Mouse (Mus musculus): ENCODE results near the gene Baiap2. TPM values are rescaled to one million over a fixed set of nuclear protein-coding genes. Genes with fewer than 3 reads are reported as not detected.

Baiap2 gene
- polyA plus RNA-seq, 1 experiment from 2014 or later: 17.5 TPM

- Histone ChIP-seq H3K27ac (no peak overlapping the region), H3K9ac (replicated peaks) (no peak overlapping the region), H3K36me3 (no peaks in the 10 kb centered on the region), H3K4me2 (no peak overlapping the region), H3K4me1 (replicated peaks) (peaks cover 29% of the 10 kb centered on the region), H3K9me3 (no peaks in the 10 kb centered on the region), H3K4me3 (replicated peaks) (no peak overlapping the region), H3K27me3 (no peaks in the 10 kb centered on the region)
- ATAC-seq (ENCODE audit: insufficient number of reproducible peaks, insufficient read depth, low FRiP score, low TSS enrichment, low read depth): no peak
- WGBS: 74% methylated on average over 3 of the region's 3 CpGs
Observed at GRCm38 (mm10) chr11:120026941-120027340, 84.4 kb downstream of the Baiap2 start.

GRCm38 (mm10) chr11:120028319-120029092 lies 85.9 kb downstream of the Baiap2 start:
- Histone ChIP-seq H3K4me2 (no peak overlapping the region), H3K9ac (replicated peaks) (no peak overlapping the region), H3K36me3 (no peaks in the 10 kb centered on the region), H3K27me3 (no peaks in the 10 kb centered on the region), H3K27ac (no peak overlapping the region), H3K9me3 (no peaks in the 10 kb centered on the region), H3K4me3 (replicated peaks) (no peak overlapping the region), H3K4me1 (replicated peaks) (peaks cover 14% of the 10 kb centered on the region)
- no peak for ATAC-seq (ENCODE audit: insufficient number of reproducible peaks, insufficient read depth, low FRiP score, low TSS enrichment, low read depth)
- WGBS: 77% methylated on average over 18 of the region's 18 CpGs

- H3K4me3 ChIP-seq (replicated peaks): no peak overlapping the region
- H3K4me1 ChIP-seq (replicated peaks): peaks cover 17% of the 10 kb centered on the region
- peak; percentile 44; the same call in 1 of the 2 replicates for ATAC-seq (ENCODE audit: insufficient number of reproducible peaks, insufficient read depth, low FRiP score, low TSS enrichment, low read depth)
- H3K27ac ChIP-seq: no peak overlapping the region
- no peak overlapping the region for H3K4me2 ChIP-seq
- H3K27me3 ChIP-seq: no peaks in the 10 kb centered on the region
- no peaks in the 10 kb centered on the region for H3K36me3 ChIP-seq
- no peaks in the 10 kb centered on the region for H3K9me3 ChIP-seq
- H3K9ac ChIP-seq (replicated peaks): no peak overlapping the region
- WGBS: 40% methylated on average over 9 of the region's 9 CpGs
Observed at GRCm38 (mm10) chr11:120029431-120030144, 87.0 kb downstream of the Baiap2 start.

- Histone ChIP-seq H3K36me3 (no peaks in the 10 kb centered on the region), H3K4me3 (replicated peaks) (no peak overlapping the region), H3K27ac (no peak overlapping the region), H3K4me2 (no peak overlapping the region), H3K4me1 (replicated peaks) (peaks cover 17% of the 10 kb centered on the region), H3K27me3 (no peaks in the 10 kb centered on the region), H3K9ac (replicated peaks) (no peak overlapping the region), H3K9me3 (no peaks in the 10 kb centered on the region)
- WGBS: 36% methylated on average over 10 of the region's 10 CpGs
- peak; percentile 23; the same call in 1 of the 2 replicates for ATAC-seq (ENCODE audit: insufficient number of reproducible peaks, insufficient read depth, low FRiP score, low TSS enrichment, low read depth)
Observed at GRCm38 (mm10) chr11:120030145-120030901, 87.8 kb downstream of the Baiap2 start.

GRCm38 (mm10) chr11:120032052-120032451 lies 89.5 kb downstream of the Baiap2 start:
- peaks cover 15% of the 10 kb centered on the region for H3K4me1 ChIP-seq (replicated peaks)
- no peak for ATAC-seq (ENCODE audit: insufficient number of reproducible peaks, insufficient read depth, low FRiP score, low TSS enrichment, low read depth)
- whole genome bisulfite sequencing: 52% methylated on average over 8 of the region's 8 CpGs

GRCm38 (mm10) chr11:120033473-120033872 lies 90.9 kb downstream of the Baiap2 start:
- WGBS: 66% methylated on average over 3 of the region's 3 CpGs
- Histone ChIP-seq H3K36me3 (no peaks in the 10 kb centered on the region), H3K27me3 (no peaks in the 10 kb centered on the region), H3K4me2 (no peak overlapping the region), H3K9me3 (no peaks in the 10 kb centered on the region), H3K4me3 (replicated peaks) (no peak overlapping the region), H3K4me1 (replicated peaks) (peaks cover 18% of the 10 kb centered on the region), H3K9ac (replicated peaks) (no peak overlapping the region), H3K27ac (no peak overlapping the region)
- ATAC-seq (ENCODE audit: insufficient number of reproducible peaks, insufficient read depth, low FRiP score, low TSS enrichment, low read depth): no peak

More at GRCm38 (mm10) chr11:120032052-120032451, 89.5 kb downstream of the Baiap2 start:
- Histone ChIP-seq H3K27me3 (no peaks in the 10 kb centered on the region), H3K27ac (no peak overlapping the region), H3K36me3 (no peaks in the 10 kb centered on the region), H3K4me2 (no peak overlapping the region), H3K4me3 (replicated peaks) (no peak overlapping the region), H3K9ac (replicated peaks) (no peak overlapping the region), H3K9me3 (no peaks in the 10 kb centered on the region)

GRCm38 (mm10) chr11:120034306-120034705 lies 91.7 kb downstream of the Baiap2 start:
- H3K4me3 ChIP-seq (replicated peaks): no peak overlapping the region
- H3K4me2 ChIP-seq: no peak overlapping the region
- WGBS: 33% methylated on average over 3 of the region's 3 CpGs
- H3K27ac ChIP-seq: 0 out of 2 replicates have a peak overlapping the region, but pooled peaks have one; percentile 41
- no peaks in the 10 kb centered on the region for H3K36me3 ChIP-seq
- peaks cover 18% of the 10 kb centered on the region for H3K4me1 ChIP-seq (replicated peaks)
- no peak overlapping the region for H3K9ac ChIP-seq (replicated peaks)
- H3K9me3 ChIP-seq: no peaks in the 10 kb centered on the region
- ATAC-seq (ENCODE audit: insufficient number of reproducible peaks, insufficient read depth, low FRiP score, low TSS enrichment, low read depth): no peak
- H3K27me3 ChIP-seq: no peaks in the 10 kb centered on the region

- Histone ChIP-seq H3K4me1 (replicated peaks) (peaks cover 15% of the 10 kb centered on the region), H3K9me3 (no peaks in the 10 kb centered on the region), H3K4me3 (replicated peaks) (no peak overlapping the region), H3K27ac (no peak overlapping the region), H3K27me3 (no peaks in the 10 kb centered on the region), H3K9ac (replicated peaks) (no peak overlapping the region), H3K4me2 (no peak overlapping the region), H3K36me3 (no peaks in the 10 kb centered on the region)
- 69% methylated on average over 5 of the region's 5 CpGs for WGBS
- ATAC-seq (ENCODE audit: insufficient number of reproducible peaks, insufficient read depth, low FRiP score, low TSS enrichment, low read depth): no peak
Observed at GRCm38 (mm10) chr11:120034762-120035161, 92.2 kb downstream of the Baiap2 start.

- Histone ChIP-seq H3K9ac (replicated peaks) (no peak overlapping the region), H3K36me3 (no peaks in the 10 kb centered on the region), H3K4me1 (replicated peaks) (peaks cover 10% of the 10 kb centered on the region; the same call in 1 of the 2 replicates), H3K9me3 (no peaks in the 10 kb centered on the region), H3K4me2 (no peak overlapping the region), H3K27me3 (peaks cover 5% of the 10 kb centered on the region; the same call in 1 of the 2 replicates), H3K4me3 (replicated peaks) (no peak overlapping the region), H3K27ac (no peak overlapping the region)
- ATAC-seq (ENCODE audit: insufficient number of reproducible peaks, insufficient read depth, low FRiP score, low TSS enrichment, low read depth): no peak
- 54% methylated on average over 4 of the region's 4 CpGs for WGBS
Observed at GRCm38 (mm10) chr11:120039581-120039980, 97.0 kb downstream of the Baiap2 start.

- H3K9ac ChIP-seq (replicated peaks): no peak overlapping the region
- peaks cover 6% of the 10 kb centered on the region; the same call in 1 of the 2 replicates for H3K27me3 ChIP-seq
- H3K9me3 ChIP-seq: no peaks in the 10 kb centered on the region
- H3K4me3 ChIP-seq (replicated peaks): no peak overlapping the region
- 72% methylated on average over 8 of the region's 8 CpGs for WGBS
- H3K4me1 ChIP-seq (replicated peaks): peaks cover 13% of the 10 kb centered on the region
- no peak overlapping the region for H3K4me2 ChIP-seq
- no peak for ATAC-seq (ENCODE audit: insufficient number of reproducible peaks, insufficient read depth, low FRiP score, low TSS enrichment, low read depth)
- H3K36me3 ChIP-seq: no peaks in the 10 kb centered on the region
- H3K27ac ChIP-seq: no peak overlapping the region
Observed at GRCm38 (mm10) chr11:120040440-120040839, 97.9 kb downstream of the Baiap2 start.

Measured in limb, embryonic 12.5 days (tissue).